Mouse (Mus musculus) kidney, adult 9 months (tissue): ENCODE measurements at regions not wholly inside any gene's neighbourhood (a gene's known extent, or its start where the extent isn't known, plus 50 kb on each side); places are given as distances from the start of the nearest gene placed in this dataset.

Source experiments
- DNase-seq: peaks from one replicate; pipeline ENCODE4 v3.0.0; 2022

DNA sequence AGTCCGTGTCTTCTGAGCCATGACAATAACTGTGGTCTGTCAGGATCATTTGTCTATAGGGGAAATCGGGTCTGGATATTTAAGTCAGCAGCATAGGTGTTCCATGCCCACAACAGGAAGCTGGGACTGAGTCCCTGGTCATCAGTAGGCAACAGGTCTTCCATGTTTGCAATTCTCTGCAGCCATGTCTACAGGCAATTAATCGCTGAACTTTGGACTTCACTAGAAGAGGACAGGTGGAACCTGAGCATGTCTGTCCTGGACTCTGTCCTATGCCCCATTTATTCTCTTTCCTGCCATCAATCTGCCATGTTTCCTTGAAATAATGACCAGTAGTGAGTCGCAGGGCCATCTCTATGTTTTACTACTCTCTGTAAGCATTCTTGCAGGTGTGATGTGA lies 54.9 kb downstream of the Cyp2d40 start:
- DNase-seq, result no peak

- no peak for DNase-seq
These were observed 56.1 kb downstream of the Cyp2d40 start for GRCm38 (mm10) chr15:82707906-82708305.

DNA sequence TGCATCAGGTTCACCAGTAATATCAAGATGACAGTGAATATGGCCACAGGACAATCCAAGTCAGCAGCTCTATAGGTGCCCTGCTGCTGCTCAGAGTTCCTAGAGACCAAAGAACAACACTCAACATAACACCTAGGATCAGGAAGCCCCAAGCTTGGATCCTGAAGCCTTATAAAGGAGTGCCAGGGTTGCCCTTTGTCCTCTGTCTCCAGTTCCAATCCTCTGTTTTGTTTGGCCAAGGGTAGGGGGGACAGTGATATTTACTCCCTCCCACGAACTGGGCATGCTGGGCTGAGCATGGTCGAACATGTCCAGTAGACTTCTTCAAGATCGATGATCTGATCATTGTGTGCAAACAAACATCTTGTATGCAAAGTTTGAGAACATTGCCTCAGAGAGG lies 56.8 kb downstream of the Cyp2d40 start:
- no peak for DNase-seq

DNA sequence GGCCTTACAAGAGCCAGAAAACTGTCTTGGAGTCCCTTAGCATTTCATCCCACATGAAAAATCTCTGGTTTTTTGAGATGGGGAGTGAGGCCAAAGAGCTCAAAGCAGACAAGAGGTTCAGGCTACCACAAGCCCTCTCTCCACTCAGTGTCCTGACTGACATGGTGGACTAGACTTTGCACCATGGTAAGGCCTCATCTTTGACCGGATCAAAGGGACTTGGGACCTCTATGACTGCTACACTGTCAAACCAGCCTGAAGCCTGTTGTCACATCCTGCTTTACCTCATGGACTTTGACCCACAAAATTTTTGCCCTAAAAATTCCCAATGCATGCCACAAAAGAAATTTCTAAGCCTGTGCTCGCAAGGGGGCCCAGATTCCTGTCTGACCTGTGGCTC lies 57.3 kb downstream of the Cyp2d40 start:
- DNase-seq, result no peak

GRCm38 (mm10) chr15:82702121-82702520 lies 61.9 kb downstream of the Cyp2d40 start:
- no peak for DNase-seq

GRCm38 (mm10) chr15:82695786-82696185 lies 68.2 kb downstream of the Cyp2d40 start:
- DNase-seq, result no peak

GRCm38 (mm10) chr15:82695238-82695637 lies 68.7 kb downstream of the Cyp2d40 start:
- peak; percentile 9 for DNase-seq

DNA sequence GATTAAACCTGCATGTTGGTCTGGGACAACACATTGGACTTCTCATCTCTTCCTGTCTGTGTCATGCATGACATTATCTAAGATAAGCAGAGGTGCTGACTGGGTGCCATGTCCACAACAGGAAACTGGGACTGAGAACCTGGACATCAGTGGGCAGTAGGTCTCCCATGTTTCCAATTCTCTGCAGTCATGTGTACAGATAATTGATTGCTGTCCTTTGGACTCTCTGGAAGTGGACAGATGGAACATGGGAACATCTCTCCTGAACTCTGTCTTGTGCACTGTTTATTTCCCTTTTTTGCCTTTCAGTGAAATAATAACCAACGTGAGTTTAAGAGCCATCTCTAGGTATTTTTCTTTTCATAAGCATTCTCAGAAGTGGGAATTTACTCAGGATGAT lies 69.5 kb downstream of the Cyp2d40 start:
- no peak for DNase-seq

DNA sequence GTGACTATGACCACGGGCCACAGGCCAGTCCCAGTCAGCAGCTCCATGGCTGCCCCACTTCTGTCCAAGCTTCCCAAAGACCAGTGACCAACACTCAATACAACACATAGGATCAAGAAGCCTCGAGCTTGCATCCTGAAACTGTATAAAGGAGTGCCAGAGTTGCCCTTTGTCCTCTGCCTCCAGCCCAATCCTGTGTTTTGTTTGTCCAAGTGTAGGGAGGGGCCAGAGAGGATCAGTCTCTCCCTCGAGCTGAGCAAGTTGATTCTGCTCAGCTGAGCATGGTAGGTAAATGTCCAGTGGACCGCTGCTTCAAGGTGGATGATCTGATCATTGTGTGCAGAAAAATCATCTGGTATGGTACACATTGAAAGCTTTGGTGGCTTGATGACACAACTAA lies 71.0 kb downstream of the Cyp2d40 start:
- DNase-seq, result no peak
